Mouse (Mus musculus): ENCODE measurements around the gene Trim68. TPM values are rescaled to one million over a fixed set of nuclear protein-coding genes. Genes with fewer than 3 reads are reported as not detected.
"Not testable (repeated sequence)": the region's sequence is repeated elsewhere in the genome, so short reads cannot be mapped to it uniquely, and the experiment has no call there.

Trim68 gene
- polyA plus RNA-seq, 1 experiment from 2014 or later = 13.2 TPM

- WGBS = 80% methylated on average over 4 of the region's 4 CpGs
- H3K27ac ChIP-seq (replicated peaks); H3K4me3 ChIP-seq; H3K36me3 ChIP-seq (replicated peaks); H3K9me3 ChIP-seq; DNase-seq (ENCODE audit: low spot score); H3K27me3 ChIP-seq (replicated peaks; ENCODE audit: low read depth, poor library complexity, severe bottlenecking); H3K4me1 ChIP-seq: not testable (repeated sequence)
Observed at GRCm38 (mm10) chr7:102644945-102645344, 42.2 kb downstream of the Trim68 start.

GRCm38 (mm10) chr7:102638132-102638531 is 49.0 kb downstream of the Trim68 start, which contains the start of gene Olfr554:
Gene Olfr554 (plus strand): TSS chr7:102638432.
- no peak for DNase-seq (ENCODE audit: low spot score)
- Histone ChIP-seq H3K27me3 (replicated peaks; ENCODE audit: low read depth, poor library complexity, severe bottlenecking) (no peaks in the 10 kb centered on the region), H3K4me3 (no peak within 1 kb of the TSS), H3K4me1 (no peaks in the 10 kb centered on the region), H3K9me3 (no peaks in the 10 kb centered on the region), H3K36me3 (replicated peaks) (no peaks in the 10 kb centered on the region), H3K27ac (replicated peaks) (no peak within 1 kb of the TSS)
- 78% methylated on average over 1 of the region's 1 CpGs for WGBS

- Histone ChIP-seq H3K27me3 (replicated peaks; ENCODE audit: low read depth, poor library complexity, severe bottlenecking) (no peaks in the 10 kb centered on the region), H3K4me1 (no peaks in the 10 kb centered on the region), H3K4me3 (no peak overlapping the region), H3K9me3 (no peaks in the 10 kb centered on the region), H3K36me3 (replicated peaks) (no peaks in the 10 kb centered on the region), H3K27ac (replicated peaks) (no peak overlapping the region)
- peak; percentile 18 for DNase-seq (ENCODE audit: low spot score)
- WGBS = 28% methylated on average over 3 of the region's 3 CpGs
Observed at GRCm38 (mm10) chr7:102636665-102637064, 50.5 kb downstream of the Trim68 start.

Other genes starting within 250 kb of the Trim68 start
- 267 and 280 TPM in 2 replicates for gene Rrm1, start 245.6 kb downstream of the Trim68 start, polyA plus RNA-seq (2016; fragmentation: Nextera tagmentation; extraction: Ambion mirVana)
- gene Olfr543, start 205.6 kb downstream of the Trim68 start, polyA plus RNA-seq (2016; fragmentation: Nextera tagmentation; extraction: Ambion mirVana) = 0.55 and 0.58 TPM in 2 replicates
- gene Olfr544, start 199.0 kb downstream of the Trim68 start, polyA plus RNA-seq (2016; fragmentation: Nextera tagmentation; extraction: Ambion mirVana) = 0.10 and 0.13 TPM in 2 replicates
- gene Olfr545, start 187.8 kb downstream of the Trim68 start, polyA plus RNA-seq (2016; fragmentation: Nextera tagmentation; extraction: Ambion mirVana) = 0.05 and 0.24 TPM in 2 replicates
- not detected in 2 replicates for gene Olfr547, start 152.6 kb downstream of the Trim68 start, polyA plus RNA-seq (2016; fragmentation: Nextera tagmentation; extraction: Ambion mirVana)
- not detected in 2 replicates for gene Olfr548-ps1, start 146.4 kb downstream of the Trim68 start, polyA plus RNA-seq (2016; fragmentation: Nextera tagmentation; extraction: Ambion mirVana)
- not detected in 2 replicates for gene Olfr549, start 137.5 kb downstream of the Trim68 start, polyA plus RNA-seq (2016; fragmentation: Nextera tagmentation; extraction: Ambion mirVana)
- gene Trim21, start 121.8 kb downstream of the Trim68 start, polyA plus RNA-seq (2016; fragmentation: Nextera tagmentation; extraction: Ambion mirVana) = 0.24 and 0.54 TPM in 2 replicates
- gene Olfr550, start 115.9 kb downstream of the Trim68 start, polyA plus RNA-seq (2016; fragmentation: Nextera tagmentation; extraction: Ambion mirVana) = not detected in 2 replicates
- not detected in 2 replicates for gene Olfr551, start 95.4 kb downstream of the Trim68 start, polyA plus RNA-seq (2016; fragmentation: Nextera tagmentation; extraction: Ambion mirVana)
- not detected in 2 replicates for gene Olfr552, start 89.6 kb downstream of the Trim68 start, polyA plus RNA-seq (2016; fragmentation: Nextera tagmentation; extraction: Ambion mirVana)
- not detected in 2 replicates for gene Olfr553, start 69.1 kb downstream of the Trim68 start, polyA plus RNA-seq (2016; fragmentation: Nextera tagmentation; extraction: Ambion mirVana)
- not detected in 2 replicates for gene Olfr554, start 48.9 kb downstream of the Trim68 start, polyA plus RNA-seq (2016; fragmentation: Nextera tagmentation; extraction: Ambion mirVana)
- gene Olfr555, start 28.5 kb downstream of the Trim68 start, polyA plus RNA-seq (2016; fragmentation: Nextera tagmentation; extraction: Ambion mirVana) = not detected in 2 replicates
- not detected in 2 replicates for gene Olfr556, start 22.4 kb downstream of the Trim68 start, polyA plus RNA-seq (2016; fragmentation: Nextera tagmentation; extraction: Ambion mirVana)
- not detected in 2 replicates for gene Olfr557, start 8.6 kb upstream of the Trim68 start, polyA plus RNA-seq (2016; fragmentation: Nextera tagmentation; extraction: Ambion mirVana)
- gene Olfr558, start 14.9 kb upstream of the Trim68 start, polyA plus RNA-seq (2016; fragmentation: Nextera tagmentation; extraction: Ambion mirVana) = 0.09 TPM in 1 of 2 replicates, not detected in the other
- not detected in 2 replicates for gene Olfr33, start 31.7 kb upstream of the Trim68 start, polyA plus RNA-seq (2016; fragmentation: Nextera tagmentation; extraction: Ambion mirVana)
- gene Olfr559, start 40.2 kb upstream of the Trim68 start, polyA plus RNA-seq (2016; fragmentation: Nextera tagmentation; extraction: Ambion mirVana) = not detected in 2 replicates
- gene Olfr560, start 72.0 kb upstream of the Trim68 start, polyA plus RNA-seq (2016; fragmentation: Nextera tagmentation; extraction: Ambion mirVana) = not detected in 2 replicates
- not detected in 2 replicates for gene Olfr78, start 72.1 kb upstream of the Trim68 start, polyA plus RNA-seq (2016; fragmentation: Nextera tagmentation; extraction: Ambion mirVana)
- not detected in 2 replicates for gene Olfr561, start 83.9 kb upstream of the Trim68 start, polyA plus RNA-seq (2016; fragmentation: Nextera tagmentation; extraction: Ambion mirVana)
- gene Olfr564, start 116.2 kb upstream of the Trim68 start, polyA plus RNA-seq (2016; fragmentation: Nextera tagmentation; extraction: Ambion mirVana) = not detected in 2 replicates
- not detected in 2 replicates for gene Olfr566, start 171.4 kb upstream of the Trim68 start, polyA plus RNA-seq (2016; fragmentation: Nextera tagmentation; extraction: Ambion mirVana)
- not detected in 2 replicates for gene Olfr568, start 189.8 kb upstream of the Trim68 start, polyA plus RNA-seq (2016; fragmentation: Nextera tagmentation; extraction: Ambion mirVana)
- gene Olfr569, start 203.6 kb upstream of the Trim68 start, polyA plus RNA-seq (2016; fragmentation: Nextera tagmentation; extraction: Ambion mirVana) = not detected in 2 replicates
- gene Olfr570, start 207.2 kb upstream of the Trim68 start, polyA plus RNA-seq (2016; fragmentation: Nextera tagmentation; extraction: Ambion mirVana) = not detected in 2 replicates
- 0.07 TPM in 1 of 2 replicates, not detected in the other for gene Olfr571, start 230.2 kb upstream of the Trim68 start, polyA plus RNA-seq (2016; fragmentation: Nextera tagmentation; extraction: Ambion mirVana)
- not detected in 2 replicates for gene Olfr572, start 237.1 kb upstream of the Trim68 start, polyA plus RNA-seq (2016; fragmentation: Nextera tagmentation; extraction: Ambion mirVana)